Mouse (Mus musculus): ENCODE data around the gene Snrpc.

GRCm38 (mm10) chr17:27851076-27851475 lies 13.1 kb downstream of the Snrpc start:
- TF ChIP-seq CTCF (IDR thresholded peaks at IDR 0.05; ENCODE audit: control insufficient read depth, insufficient read depth, insufficient replicate concordance, low read depth, low read length) (no peak), POLR2A (IDR thresholded peaks at IDR 0.05; ENCODE audit: control insufficient read depth, low read depth, low read length) (no peak)

Data from testis, adult 2 months (tissue).